Mouse (Mus musculus): Measurements from ENCODE around the gene Gm21860.
"Not testable (repeated sequence)": the region's sequence is repeated elsewhere in the genome, so short reads cannot be mapped to it uniquely, and the experiment has no call there.

DNA sequence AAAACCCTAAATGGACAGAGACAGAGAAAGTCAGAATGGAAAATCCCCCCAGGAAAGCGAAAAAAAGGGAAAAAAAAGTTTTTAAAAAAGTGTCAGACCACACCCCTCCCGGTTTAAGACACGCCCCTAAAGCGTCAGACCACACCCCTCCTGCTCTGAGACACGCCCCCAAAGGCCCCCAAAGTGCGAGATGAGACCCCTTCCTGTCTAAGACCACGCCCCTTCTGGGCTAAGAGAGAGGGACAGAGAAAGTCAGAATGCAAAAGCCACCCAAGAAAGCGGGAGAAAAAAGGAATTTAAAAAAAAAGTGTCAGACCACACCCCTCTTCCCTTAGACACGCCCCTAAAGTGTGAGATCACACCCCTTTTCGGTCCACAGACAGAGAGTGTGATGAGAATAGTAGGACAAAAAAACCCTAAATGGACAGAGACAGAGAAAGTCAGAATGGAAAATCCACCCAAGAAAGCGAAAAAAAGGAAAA, 15.0 kb downstream of the Gm21860 start:
- not testable (repeated sequence) for TF ChIP-seq TAL1 (conservative IDR thresholded peaks at IDR 0.05; ENCODE audit: low read depth, low read length); GATA1 (IDR thresholded peaks at IDR 0.05; ENCODE audit: borderline replicate concordance, low read length)

Measured in G1E (cell line).